Mouse (Mus musculus) A20 (cell line): ENCODE measurements around the gene Pglyrp1.
A peak's percentile ranks its signal among the peaks of the same experiment; 100 is the strongest.
"Not testable (repeated sequence)": the region's sequence is repeated elsewhere in the genome, so short reads cannot be mapped to it uniquely, and the experiment has no call there.

Experiments
- DNase-seq: peaks from one replicate; pipeline ENCODE4 v3.0.0-alpha.2; 2011; ENCODE audit warnings: low read depth, low spot score

Gene Pglyrp1

DNA sequence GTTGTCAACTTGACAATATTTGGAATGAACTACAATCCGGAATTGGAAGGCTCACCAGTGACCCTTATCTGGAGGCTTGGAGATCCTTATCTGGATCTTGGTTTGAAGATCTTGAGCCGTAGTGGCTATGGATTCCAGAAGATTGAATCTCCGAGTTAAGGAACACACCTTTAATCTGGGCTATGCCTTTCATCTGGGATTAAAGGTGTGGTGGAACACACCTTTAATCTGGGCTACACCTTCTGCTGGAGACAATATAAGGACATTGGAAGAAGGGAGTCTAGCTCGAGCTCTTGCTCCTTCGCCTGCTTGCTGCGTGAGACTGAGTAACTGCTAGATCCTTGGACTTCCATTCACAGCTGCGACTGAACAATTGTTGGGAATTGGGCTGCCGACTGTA, at the start of gene Pglyrp1:
Gene Pglyrp1, plus strand, starts transcription at position 301 of the 400 bp plus-strand sequence.
- DNase-seq = not testable (repeated sequence)

DNA sequence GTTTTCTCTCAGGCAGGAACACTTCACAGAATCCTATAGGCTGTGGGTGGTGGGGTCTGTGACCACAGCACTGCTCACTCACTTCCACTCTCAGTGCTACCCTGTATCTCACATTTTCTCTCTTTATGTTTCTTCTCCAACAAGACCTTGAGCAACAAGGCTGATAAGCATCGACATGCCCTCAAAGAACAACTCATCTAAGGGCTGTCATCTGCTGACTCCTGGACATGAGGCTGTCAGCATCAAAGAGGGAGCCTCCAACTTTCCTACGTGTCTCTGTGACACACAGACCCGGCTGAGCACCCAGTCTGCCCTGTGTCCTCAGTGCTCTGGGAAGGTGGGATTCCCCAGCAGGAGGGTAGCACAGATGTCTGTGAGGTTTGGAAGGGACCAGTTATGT, 49.6 kb upstream of the Pglyrp1 start, which contains the start of gene Psg17:
Gene Psg17, minus strand, starts transcription at position 101 of the 400 bp plus-strand sequence.
- no peak for DNase-seq

DNA sequence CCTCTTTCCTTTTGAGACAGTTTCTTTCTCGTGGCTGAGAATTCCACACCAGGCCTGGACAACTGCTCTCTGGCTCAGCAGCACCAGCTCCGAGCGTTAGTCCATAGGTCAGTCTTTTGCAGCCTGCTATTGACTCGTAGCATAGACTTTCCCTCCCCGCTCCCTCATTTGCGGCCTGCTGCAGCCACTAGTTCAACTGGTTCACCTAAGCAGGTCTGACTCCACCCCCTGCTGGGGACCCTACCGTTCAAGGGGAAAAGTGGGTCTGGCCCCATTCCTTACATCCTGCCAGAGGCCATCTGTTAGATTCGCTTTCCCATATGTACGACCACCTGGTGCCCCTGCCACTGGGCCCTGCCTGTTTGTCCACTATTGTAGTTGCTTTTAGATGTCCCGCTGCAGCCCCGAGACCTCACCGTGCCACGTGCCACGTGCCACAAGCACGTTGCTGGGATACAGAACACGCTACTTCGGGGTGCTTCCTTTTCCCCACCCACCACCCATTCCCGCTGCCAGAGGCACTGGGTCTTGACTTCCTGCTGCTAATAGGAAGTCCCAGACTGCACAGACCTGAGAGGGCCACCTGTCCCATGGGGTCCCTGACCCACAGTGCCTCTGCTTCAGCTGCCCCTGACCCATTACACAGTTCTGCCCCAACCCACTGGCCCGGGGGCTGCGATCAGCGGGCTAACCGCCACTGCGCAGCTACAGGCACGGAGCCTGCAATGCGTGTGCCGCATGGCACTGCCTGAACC, 43.2 kb upstream of the Pglyrp1 start:
- no peak for DNase-seq

DNA sequence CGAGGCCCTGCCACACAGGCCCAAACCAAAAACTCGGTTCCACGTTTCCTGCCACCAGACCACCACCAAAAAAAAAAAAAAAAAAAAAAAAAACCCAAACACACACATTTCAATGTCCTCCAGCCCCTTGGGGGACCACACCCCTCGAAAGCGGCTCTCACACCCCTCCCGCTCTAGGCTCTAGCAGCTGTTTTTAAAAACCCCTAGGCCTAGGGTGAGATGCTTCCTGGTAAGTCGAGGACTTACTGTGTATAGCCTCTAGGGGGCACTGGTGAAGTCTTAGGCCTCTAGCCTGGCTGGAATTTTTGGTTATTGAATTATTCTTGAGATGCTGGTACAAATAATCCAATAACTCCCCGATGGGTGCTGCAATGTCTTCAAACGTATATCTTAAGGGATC, 42.5 kb upstream of the Pglyrp1 start:
- DNase-seq = peak; percentile 27

DNA sequence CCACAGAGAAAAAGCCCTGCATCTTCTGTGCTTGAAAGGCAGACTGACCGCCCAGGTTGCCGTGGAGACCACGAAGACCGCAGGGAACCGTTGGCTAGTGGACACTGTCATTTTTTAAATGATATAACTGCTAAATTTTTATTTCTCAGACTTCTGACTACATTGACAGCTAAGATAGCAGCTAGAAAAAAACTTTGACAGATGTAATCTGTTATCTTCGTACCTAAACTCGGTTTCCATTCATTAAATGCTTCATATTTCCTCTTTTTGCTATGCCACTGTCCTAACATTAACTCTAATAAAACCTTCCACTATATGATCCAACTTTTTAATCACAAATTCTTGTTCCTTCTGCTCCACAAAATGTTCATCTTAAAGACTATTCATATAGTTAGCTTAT, 41.6 kb upstream of the Pglyrp1 start:
- no peak for DNase-seq

DNA sequence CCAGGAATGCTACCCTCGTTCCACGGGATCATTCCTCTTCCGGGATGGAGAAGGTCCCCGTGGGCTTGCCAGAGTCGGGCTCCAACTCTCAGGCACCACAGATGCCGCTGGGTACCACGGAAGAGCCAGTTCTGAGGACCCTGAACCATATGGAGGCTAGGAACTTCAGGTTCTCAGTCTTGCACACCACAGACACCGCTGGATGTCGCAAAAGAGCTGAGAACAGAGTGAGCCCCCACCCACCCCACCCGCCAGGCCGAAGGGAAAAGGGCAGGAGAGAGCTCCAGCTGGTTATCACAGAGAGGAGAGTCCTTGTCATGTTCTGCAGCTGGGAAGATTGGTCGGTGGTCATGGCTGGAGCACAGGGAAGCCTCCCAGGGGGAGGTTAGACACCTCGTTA, 38.8 kb upstream of the Pglyrp1 start:
- no peak for DNase-seq

DNA sequence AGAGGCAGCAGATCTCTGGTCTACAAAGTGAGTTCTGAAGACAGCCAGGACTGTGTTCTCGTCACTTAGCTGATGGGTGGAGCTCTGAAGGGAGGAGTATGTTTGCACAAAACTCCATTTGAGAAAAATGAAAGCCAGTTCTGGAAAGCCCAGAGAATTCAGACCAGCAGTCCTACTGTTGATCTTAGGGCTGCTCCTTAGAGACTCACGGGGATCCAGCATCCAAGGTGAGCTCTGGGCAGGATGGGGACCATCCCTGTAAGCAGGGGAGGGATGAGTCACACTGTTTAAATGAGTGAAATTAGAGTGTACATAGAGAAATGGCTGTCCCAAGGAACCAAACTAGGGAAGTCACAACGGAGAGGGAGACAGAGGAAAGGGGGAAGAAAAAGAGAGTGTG, 31.3 kb upstream of the Pglyrp1 start, which contains the start of gene Mill2:
Gene Mill2, plus strand, starts transcription at position 102 of the 400 bp plus-strand sequence.
- DNase-seq = no peak

DNA sequence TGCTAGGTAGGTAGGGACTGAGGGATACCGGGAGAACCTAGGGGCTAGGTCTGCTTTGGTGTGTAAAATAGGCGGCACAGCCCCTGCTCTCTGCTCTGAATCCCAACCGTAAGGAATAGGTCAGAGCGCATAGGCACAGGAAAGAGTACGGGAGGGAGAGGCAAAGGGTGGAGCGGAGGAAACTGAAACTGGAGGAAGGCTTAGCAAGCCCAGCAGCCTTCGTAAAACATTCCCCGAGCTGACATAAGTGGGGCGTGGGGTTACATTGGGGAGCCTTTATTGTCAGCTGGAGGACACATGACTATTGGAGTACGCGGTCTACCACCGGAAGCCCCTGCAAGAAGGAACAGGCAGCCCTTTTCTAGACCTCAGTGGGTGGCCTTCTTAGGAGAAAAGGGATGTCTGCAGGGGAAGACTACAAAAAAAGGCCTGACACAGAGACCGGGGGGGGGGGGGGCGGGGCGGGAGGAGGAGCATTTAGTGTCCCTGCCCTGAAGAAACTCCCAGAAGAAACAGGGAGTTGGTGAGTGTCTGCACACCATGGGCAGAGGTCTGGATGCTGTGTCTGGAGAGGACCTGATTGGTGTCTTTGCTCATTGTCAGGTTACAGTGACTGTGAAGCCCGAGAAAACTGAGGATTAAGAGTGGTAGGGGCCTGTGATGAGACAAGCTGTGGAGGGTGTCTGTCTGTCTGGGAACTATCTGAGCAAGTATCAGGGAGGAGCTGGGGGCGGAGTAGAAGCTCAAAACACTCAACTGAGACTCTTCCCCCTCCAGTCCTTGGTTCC, 30.6 kb upstream of the Pglyrp1 start:
- no peak for DNase-seq

DNA sequence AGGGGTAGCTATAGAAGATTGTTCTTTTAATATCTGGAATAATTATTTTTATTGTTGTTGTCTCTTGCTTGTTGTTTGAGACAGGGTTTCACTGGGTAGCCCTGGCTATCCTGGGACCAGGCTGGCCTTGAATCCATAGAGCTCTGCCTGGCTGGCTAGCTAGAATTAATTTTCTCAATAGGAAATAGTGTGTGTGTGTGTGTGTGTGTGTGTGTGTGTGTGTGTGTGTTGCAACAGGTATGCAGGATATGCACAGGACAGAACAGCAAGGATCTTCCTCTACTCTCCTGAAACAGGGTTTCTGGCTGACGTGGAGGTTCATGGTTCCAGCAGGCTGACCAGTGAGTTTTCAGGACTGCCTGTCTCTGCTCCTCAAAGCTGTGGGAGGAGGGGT, 30.0 kb upstream of the Pglyrp1 start:
- DNase-seq = no peak

DNA sequence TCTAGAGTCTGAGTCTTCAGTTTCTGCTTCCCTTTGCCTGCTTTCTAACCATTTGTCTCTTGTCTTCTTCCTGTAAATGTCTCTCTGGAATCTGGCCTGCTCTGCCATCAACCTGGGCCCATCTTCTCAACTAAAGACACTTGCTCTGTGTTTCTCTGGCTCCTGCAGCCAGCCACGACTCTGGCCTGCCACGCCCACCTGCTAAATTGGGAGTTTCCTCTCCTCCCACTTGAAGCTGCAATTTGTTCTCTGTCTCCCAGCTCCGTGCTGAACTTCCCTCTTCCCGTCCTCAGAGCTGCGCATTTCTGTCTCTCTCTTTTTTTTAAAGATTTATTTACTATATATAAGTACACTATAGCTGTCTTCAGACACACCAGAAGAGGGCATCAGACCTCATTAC, 26.3 kb upstream of the Pglyrp1 start:
- no peak for DNase-seq

DNA sequence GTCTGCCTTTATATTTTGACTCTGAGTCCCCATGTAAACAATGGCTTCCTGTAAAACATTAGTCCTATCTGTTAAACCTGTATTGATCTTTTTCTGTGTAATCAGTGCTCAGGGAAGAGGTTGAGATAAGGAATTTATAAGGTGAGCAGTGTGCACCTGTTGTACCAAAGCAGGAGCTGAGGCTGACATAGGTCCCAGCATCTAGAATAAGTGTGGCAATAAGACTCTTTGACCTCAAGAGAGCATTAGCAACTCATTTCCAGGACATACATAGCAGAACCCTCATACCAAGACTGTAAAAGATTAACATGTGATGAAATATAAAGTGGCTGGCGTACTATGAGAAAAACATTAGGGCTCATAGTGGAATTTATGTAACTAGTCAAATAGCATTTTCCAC, 22.7 kb upstream of the Pglyrp1 start:
- DNase-seq = no peak

DNA sequence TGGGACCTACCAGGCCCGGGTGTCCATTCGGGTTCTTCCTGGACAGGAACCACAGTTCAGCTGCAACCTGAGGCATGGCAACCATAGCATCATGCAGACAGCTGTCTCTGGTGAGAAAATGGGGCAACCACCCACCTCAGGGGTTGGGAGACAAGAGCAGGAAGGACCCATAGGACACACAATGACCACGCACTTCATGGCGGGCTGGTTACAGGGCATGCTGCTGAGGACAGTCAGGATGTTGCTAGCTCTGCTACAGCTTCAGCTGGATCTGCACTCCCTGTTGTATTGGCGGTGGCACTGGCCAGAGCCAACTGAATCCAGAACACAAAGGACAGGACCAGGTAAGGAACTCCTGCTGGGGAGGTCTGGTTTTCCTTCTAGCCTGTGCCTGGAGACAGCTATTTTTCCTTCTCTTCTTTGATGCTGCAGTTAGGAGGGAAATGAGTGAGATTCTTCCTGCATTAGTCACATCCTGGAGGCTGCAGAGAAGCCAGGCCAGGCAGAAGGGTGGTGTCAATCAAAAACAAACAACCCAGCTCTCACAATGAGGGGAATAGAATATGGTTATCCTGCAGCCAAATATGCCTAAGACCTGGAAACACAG, 12.7 kb upstream of the Pglyrp1 start:
- DNase-seq = no peak

DNA sequence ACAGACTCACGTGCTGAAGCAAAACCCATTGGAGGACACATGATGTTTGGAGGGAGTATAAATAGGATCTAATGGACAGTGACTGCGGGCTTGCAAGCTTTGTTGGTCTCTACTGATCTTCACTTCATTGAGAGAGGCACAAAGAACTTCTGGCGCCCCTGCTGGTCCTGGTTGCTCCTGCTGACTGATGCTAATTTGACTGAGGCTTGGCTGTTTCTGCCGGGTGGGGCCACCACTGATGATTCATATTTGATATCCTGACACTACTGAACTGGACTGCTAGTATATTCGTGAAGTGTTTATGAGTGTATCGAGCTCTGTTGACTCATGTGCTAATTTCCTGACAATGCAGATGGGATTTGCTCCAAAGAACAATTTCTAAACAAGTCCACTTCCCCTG, 8.3 kb upstream of the Pglyrp1 start:
- DNase-seq = no peak

DNA sequence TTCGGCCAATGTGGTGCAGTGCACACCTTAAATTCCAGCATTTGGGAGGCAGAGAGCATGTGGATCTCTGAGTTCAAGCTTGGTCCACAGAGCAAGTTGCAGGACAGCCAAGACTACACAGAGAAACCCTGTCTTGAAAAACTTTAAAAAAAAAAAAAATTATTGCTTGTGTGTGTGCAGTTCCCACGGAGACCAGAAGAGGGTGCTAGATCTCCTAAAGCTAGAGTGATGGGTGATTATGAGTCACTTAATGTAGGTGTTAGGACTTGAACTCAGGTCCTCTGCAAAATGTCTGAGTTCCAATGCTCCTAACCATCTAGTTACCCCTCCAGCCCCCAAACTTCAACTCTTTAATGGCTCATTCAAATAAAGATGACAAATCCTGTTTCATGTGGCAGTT, 2.6 kb upstream of the Pglyrp1 start:
- no peak for DNase-seq

DNA sequence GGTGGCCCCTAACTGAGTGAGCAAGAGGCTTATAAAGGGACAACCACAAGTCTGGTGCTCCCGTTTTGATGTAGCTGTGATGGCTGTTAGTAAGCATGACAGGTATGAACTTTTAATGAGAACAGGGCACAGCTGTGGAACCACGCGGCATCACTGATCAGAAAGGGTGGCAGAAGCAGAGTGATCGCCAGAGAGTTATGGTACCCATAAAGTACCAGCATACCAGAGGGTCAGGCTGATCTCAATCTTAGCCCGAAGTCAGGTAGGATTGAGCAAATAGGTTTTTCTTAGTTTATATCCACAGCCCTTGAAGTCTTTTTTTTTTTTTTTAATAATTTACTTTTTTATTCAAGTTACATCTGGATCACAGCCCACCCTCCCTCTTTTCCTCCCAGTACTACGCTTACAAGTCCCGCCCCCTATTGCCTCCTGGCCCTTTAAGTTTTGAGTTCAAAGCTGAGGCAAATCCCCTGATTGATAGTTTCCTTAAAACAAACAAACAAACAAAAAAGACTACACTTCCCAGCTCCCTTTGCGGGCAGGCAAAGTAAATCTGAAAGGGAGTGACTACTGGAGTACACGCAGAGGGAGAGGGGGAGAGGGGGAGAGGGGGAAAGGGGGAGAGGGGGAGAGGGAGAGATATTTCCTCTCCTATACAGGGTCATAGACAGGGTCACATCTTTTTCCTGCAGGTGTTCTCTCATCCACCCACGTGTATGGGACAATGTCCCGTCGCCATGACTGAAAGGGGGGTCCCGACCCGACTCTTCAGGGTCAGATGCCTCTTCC, 1.1 kb downstream of the Pglyrp1 start:
- no peak for DNase-seq

DNA sequence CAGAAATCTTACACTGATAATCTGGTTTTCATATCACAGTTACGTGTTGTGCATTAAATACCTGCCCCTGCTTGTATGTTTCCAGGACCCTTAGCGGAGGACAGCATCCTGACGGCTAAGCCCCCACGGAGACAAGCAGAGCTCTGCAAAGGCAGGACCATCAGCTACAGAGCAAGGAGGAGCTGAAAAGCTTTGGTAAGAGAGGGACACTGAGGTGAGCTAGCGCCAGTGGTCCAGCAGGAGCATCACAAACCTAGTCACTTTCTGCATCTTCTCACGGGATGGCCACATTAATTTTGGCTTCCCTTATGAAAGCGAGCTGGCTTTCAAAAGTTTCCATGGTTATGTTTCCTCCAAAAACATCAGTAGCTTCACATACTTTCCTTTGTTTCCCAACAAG, 1.7 kb downstream of the Pglyrp1 start:
- no peak for DNase-seq

DNA sequence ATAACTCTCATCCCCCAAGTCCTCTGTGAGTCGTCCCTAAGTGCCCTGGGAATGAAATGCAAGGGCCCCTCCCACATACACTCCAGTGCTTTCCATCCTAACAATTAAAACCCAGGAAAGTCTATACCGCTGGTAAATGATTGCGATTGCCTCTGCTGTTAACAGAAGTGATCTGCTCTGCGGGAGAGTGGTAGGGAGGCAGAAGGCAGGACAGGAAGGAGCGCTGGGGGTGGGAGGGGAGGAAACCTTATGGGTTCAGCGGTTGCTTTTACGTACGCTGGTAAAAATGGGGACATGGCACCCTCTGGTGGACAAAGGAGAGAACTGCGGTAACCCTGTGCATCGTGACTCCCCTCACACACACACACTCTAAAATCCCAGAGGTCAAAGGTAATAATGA, 2.1 kb downstream of the Pglyrp1 start:
- peak; percentile 85 for DNase-seq

DNA sequence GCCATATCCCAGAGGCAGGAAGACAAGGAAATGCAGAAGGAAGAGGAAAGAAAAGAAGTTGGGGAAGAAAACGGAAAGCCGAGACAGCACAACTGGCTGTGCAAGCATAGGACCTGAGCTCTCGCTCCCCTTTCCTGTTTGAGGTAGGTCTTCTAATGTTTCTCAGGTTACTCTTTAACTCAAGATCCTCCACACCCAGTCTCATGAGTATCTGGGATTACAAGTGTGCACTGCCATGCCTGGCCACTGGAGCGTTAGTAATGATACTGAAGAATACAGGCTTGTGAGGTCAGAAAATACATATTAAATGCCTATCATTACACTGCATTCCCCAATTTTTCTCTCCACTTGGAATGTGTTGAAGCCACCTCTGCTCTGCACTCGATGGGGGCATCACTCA, 4.2 kb downstream of the Pglyrp1 start:
- no peak for DNase-seq

DNA sequence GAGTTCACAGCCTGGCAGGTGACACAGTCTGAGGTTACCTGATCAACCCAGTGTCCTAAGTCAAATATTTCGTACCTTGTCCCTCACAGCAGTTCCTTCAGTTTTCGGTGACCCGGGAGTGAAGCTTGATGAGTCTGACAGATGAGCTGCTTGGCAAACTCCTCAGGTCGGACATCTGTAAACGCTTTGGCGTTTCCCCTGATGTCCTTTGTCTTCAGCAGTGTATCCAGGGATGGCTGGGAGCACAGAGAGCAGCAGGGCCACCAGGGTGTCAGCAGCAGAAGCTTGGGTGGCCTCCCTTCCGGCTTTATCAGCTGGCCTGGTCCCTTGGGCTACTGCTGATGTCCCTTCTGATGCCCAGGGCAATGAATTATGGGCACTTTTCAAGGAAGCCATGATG, 7.6 kb downstream of the Pglyrp1 start:
- DNase-seq = no peak

DNA sequence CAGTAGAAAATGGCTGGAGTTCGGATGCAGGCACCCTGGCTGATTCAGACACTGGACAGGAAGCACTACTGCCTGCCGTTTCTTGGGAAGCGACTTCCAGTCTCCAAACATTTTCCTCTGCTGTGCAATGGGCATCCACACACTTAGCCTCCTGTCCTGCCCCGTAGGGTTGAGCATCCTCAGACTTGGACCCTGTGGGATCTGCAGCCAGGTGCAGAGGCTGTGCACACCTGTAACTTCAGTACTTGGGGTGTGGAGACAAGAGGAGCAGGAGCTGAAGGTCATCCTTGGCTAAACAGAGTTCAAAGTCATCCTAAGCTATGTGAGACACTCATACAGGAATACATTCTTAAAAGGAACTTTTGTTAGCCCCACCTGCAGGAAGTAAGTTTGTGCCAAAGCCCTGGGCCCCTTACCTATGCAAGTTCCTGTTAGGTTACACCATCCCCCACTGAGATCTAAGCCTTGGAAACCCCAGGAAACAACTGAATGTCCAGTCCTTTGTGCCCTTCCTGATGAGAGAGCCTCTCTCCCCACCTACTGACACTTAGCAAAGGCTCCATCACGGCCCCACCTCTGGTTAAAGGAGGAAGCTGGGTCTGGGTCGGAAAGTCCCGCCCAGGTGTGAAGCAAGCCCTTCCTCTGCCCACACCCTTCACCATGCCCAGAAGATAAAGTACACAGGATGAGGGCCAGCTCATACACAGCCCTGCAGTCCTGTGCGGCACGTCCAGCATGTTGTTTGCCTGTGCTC, 13.0 kb downstream of the Pglyrp1 start:
- peak; percentile 71 for DNase-seq
